Mouse (Mus musculus) forebrain, embryonic 10.5 days (tissue): ENCODE data around the gene Palm3. TPM values are rescaled to one million over a fixed set of nuclear protein-coding genes. Genes with fewer than 3 reads are reported as not detected.

Source experiments
- DNase-seq: peaks from one replicate; pipeline ENCODE4 v3.0.0-alpha.2; 2017; ENCODE audit warnings: low spot score; ENCODE audit errors: extremely low spot score
- H3K27ac ChIP-seq: fragments of 300-500 bp; sonication (generic); 2 replicates; pipeline ENCODE4 v1.5.1; 2016; ENCODE audit warnings: mild to moderate bottlenecking
- H3K27me3 ChIP-seq: fragments of 300-500 bp; sonication (generic); 2 replicates; pipeline ENCODE4 v1.6.1; 2016; ENCODE audit warnings: mild to moderate bottlenecking; ENCODE audit not compliant: poor library complexity, severe bottlenecking
- H3K36me3 ChIP-seq: fragments of 300-500 bp; sonication (generic); replicated peaks from 2 replicates; pipeline ENCODE4 v1.6.1; 2016; ENCODE audit warnings: mild to moderate bottlenecking, moderate library complexity
- H3K4me1 ChIP-seq: fragments of 300-500 bp; sonication (generic); 2 replicates; pipeline ENCODE4 v1.6.1; 2016
- H3K4me3 ChIP-seq: fragments of 300-500 bp; sonication (generic); 2 replicates; pipeline ENCODE4 v1.5.1; 2016; ENCODE audit warnings: mild to moderate bottlenecking, moderate library complexity
- H3K9me3 ChIP-seq: fragments of 300-500 bp; sonication (generic); 2 replicates; pipeline ENCODE4 v1.6.1; 2016; ENCODE audit warnings: mild to moderate bottlenecking, moderate library complexity
- WGBS: fragments of 180-500 bp; shearing (Covaris S2); methylation state at CpG from one replicate; pipeline ENCODE4 v1.1.7; 2016; 5-methylcytosine and 5-hydroxymethylcytosine counted together
- polyA plus RNA-seq: library from polyadenylated mRNA; unstranded; fragments of >200 nt; fragmentation: Nextera tagmentation; extraction: Ambion mirVana; gene quantifications from 2 replicates; pipeline ENCODE4 v1.2.1, GENCODE M21; 2016

The Palm3 gene
- polyA plus RNA-seq, 1 experiment from 2014 or later: 7.8 TPM

DNA sequence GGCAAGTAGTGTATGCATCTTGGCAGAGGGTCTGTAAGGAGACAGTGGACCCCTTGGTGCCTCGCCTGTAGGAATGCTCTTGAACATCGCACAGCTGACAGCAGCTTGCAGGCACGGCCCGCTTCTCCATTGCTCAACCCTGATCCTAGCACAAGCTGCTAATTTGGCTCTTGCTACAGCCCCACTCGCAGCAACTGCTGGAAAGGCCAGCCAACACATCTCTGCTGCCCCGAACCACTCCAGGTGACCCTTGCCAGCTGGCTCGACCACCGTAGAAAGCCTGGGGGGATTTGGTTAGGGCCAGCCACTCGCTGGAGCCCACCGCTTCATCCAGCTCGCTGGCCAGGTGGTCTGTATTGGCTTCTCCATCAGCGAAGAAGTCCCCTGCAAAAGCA is 21.7 kb downstream of the Palm3 start:
- Histone ChIP-seq H3K4me1 (peaks cover 30% of the 10 kb centered on the region), H3K36me3 (no peaks in the 10 kb centered on the region), H3K9me3 (peaks cover 3% of the 10 kb centered on the region; the same call in 1 of the 2 replicates), H3K27me3 (peaks cover 89% of the 10 kb centered on the region), H3K4me3 (peak overlapping the region; percentile 50), H3K27ac (no peak overlapping the region)
- 40% methylated on average over 12 of the region's 12 CpGs for WGBS
- no peak for DNase-seq

DNA sequence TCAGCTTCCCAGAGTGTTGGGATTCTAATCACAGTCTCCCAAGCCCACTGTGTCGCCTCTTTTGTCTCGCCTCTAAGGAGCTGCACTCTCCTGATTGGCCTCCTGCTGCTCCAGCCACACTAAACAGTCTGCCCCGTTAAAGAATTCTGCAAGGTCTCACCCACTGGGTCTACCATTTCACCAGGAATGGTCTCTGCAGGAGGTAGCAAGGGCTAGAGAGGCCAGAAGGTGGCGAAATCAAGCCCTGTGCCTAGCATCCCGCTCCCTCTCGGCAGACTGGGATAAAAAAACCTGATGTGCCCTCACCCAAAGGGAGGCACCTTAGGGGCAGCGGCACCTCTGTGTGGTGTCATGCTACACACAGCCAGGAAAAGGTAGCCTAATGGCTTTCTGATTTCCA is 22.8 kb downstream of the Palm3 start:
- Histone ChIP-seq H3K9me3 (peaks cover 3% of the 10 kb centered on the region; the same call in 1 of the 2 replicates), H3K4me3 (peak overlapping the region; percentile 32; the same call in 1 of the 2 replicates), H3K27me3 (peaks cover 88% of the 10 kb centered on the region), H3K36me3 (no peaks in the 10 kb centered on the region), H3K27ac (no peak overlapping the region), H3K4me1 (peaks cover 29% of the 10 kb centered on the region)
- no peak for DNase-seq
- WGBS: 4% methylated on average over 7 of the region's 7 CpGs

DNA sequence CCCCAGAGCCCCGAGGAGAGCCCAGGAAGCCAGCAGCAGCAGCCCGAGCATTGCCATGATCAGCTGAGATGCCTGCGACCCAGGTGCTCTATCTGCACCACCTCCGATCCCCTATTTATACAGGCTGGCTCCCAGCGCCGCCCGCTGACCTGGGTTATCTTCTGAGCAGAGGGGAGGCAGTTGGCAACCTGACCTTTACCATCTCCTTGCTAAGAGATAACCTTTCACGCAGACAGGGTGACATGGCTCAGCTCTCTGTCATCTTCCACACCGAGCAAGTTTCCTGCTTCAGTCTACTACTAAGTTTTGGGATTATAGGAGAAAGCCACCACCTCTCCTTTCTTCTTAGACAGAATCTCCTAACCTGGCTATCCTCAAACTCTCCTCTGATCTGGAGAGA is 23.6 kb downstream of the Palm3 start, which contains the start of gene Rln3:
Gene Rln3, minus strand, starts transcription at position 101 of the 400 bp plus-strand sequence.
- no peaks in the 10 kb centered on the region for H3K36me3 ChIP-seq
- DNase-seq: no peak
- peaks cover 3% of the 10 kb centered on the region; the same call in 1 of the 2 replicates for H3K9me3 ChIP-seq
- peak within 1 kb of the TSS; percentile 32 for H3K4me3 ChIP-seq
- H3K4me1 ChIP-seq: peaks cover 26% of the 10 kb centered on the region
- 7% methylated on average over 9 of the region's 9 CpGs for WGBS
- peaks cover 80% of the 10 kb centered on the region for H3K27me3 ChIP-seq
- H3K27ac ChIP-seq: no peak within 1 kb of the TSS

DNA sequence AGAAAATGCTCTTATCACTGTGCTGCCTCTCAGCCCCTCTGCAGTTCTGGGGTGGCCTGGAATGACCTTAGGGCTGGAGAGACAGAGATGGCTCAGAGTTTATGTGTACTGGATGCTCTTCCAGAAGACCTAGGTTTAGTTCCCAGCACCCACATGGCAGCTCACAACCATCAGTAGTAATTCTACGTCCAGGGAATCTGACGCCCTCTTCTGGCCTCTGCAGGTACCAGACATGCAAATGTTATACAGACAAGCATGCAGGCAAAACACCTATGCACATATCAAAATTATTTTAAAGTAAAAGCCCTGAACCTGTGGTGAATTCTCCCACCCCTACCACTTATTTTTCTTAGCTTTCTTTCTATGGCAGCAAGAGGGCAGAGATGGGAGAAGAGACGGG is 25.2 kb downstream of the Palm3 start:
- WGBS: 84% methylated on average over 3 of the region's 3 CpGs
- Histone ChIP-seq H3K9me3 (peaks cover 3% of the 10 kb centered on the region; the same call in 1 of the 2 replicates), H3K4me3 (no peak overlapping the region), H3K36me3 (no peaks in the 10 kb centered on the region), H3K27me3 (peaks cover 64% of the 10 kb centered on the region), H3K27ac (no peak overlapping the region), H3K4me1 (peaks cover 26% of the 10 kb centered on the region)
- no peak for DNase-seq

DNA sequence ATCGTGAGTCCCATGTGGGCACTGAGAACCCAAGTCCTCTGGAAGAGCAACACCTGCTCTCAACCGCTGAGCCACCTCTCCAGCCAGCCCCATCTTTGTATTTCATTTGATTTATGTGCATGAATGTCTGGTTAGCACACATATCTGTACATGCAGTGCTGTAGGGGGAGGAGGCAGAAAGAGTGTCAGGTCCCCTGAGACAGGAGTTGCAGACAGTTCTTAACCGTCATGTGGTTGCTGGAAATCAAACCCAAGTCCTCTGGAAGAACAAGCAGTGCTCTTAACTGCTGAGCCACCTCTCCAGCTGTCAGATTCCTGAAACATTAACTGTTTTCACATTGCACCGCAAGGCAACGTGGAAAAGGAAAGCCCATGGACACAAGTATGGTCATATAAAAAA is 26.9 kb downstream of the Palm3 start:
- Histone ChIP-seq H3K27me3 (peaks cover 47% of the 10 kb centered on the region), H3K9me3 (peaks cover 3% of the 10 kb centered on the region; the same call in 1 of the 2 replicates), H3K4me3 (no peak overlapping the region), H3K27ac (no peak overlapping the region), H3K4me1 (peaks cover 11% of the 10 kb centered on the region), H3K36me3 (no peaks in the 10 kb centered on the region)
- 82% methylated on average over 5 of the region's 5 CpGs for WGBS
- no peak for DNase-seq

DNA sequence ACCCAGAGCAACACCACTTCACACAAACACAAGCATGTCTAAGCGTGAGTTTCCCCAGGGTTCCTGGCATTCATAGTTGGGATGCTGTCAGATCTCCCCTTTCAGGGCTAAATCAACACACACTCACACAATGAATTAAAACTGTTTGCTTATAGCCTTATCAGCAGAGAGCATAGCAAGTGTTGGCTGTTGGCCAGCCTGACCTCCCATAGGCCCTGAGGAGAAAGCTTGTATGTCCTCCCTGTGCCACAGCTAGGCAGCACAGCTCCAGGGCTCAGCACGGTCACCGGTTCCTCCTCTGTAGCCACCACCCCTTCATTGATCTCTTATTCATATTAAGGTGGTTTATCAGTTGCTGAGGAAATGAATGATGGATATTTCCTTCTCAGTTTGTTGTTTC is 31.5 kb downstream of the Palm3 start:
- 91% methylated on average over 3 of the region's 3 CpGs for WGBS
- Histone ChIP-seq H3K4me1 (no peaks in the 10 kb centered on the region), H3K9me3 (peaks cover 7% of the 10 kb centered on the region; the same call in 1 of the 2 replicates), H3K36me3 (no peaks in the 10 kb centered on the region), H3K27me3 (0 out of 2 replicates have a peak, but pooled peaks cover 11% of the 10 kb centered on the region), H3K4me3 (no peak overlapping the region), H3K27ac (no peak overlapping the region)
- no peak for DNase-seq

DNA sequence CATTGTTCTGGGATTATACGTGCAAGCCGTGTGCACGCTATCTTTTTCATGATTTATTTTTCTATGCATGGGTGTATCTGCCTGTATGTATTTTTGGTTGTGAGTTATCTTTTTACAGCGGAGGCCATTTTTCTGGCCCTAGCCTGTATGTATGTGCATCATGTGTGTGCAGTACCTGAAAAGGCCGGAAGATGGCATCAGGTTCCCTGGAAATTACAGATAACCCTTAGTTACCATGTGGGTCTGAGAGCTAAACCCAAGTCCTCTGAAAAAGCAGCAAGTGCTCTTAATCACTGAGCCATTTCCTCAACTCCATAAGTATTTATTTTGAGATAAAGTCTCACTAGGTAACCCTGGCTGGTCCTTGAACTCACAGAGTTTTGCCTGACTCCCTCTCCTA is 32.0 kb downstream of the Palm3 start:
- Histone ChIP-seq H3K9me3 (peaks cover 7% of the 10 kb centered on the region; the same call in 1 of the 2 replicates), H3K4me3 (no peak overlapping the region), H3K4me1 (no peaks in the 10 kb centered on the region), H3K36me3 (no peaks in the 10 kb centered on the region), H3K27me3 (0 out of 2 replicates have a peak, but pooled peaks cover 7% of the 10 kb centered on the region), H3K27ac (no peak overlapping the region)
- no peak for DNase-seq
- WGBS: 94% methylated on average over 5 of the region's 5 CpGs

DNA sequence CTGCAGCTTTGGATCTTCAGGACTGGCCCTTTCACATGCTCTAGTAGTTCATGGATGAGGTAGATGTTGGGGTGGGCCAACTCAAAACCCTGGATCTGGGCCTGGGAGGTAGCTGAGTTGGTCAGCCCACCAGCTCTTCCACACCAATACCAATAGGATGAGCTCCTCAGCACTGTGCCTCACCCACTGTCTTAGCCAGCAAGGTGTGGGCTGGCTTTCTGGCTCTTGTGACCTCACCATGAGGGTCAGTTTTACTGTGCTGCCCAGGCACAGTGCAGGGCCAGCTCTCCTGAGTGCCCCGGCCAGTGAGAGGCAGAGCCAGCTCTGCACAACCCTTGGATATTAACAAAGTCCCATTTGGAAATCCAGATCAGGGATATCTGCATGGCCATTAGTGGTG is 36.6 kb downstream of the Palm3 start:
- Histone ChIP-seq H3K27ac (no peak overlapping the region), H3K4me1 (no peaks in the 10 kb centered on the region), H3K9me3 (peaks cover 7% of the 10 kb centered on the region; the same call in 1 of the 2 replicates), H3K36me3 (no peaks in the 10 kb centered on the region), H3K27me3 (no peaks in the 10 kb centered on the region), H3K4me3 (no peak overlapping the region)
- WGBS: 86% methylated on average over 1 of the region's 1 CpGs
- DNase-seq: no peak

DNA sequence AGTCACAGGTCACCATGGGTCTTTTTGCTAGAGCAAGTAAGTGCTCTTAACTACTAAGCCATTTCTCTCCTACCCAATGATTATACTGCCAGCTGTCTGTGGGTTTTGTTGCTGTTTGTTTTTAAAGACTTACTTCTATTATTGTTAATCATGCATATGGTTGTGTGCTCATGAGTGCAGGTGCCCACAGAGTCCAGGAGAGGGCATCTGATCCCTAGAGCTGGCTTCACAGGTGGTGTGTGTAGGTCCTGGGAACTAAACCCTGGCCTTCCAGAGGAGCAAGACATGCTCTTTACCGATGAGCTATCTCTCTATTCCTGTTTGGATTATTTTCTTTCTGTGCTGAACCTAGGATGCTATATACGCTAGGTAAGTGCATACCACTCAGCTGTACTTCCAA is 38.0 kb downstream of the Palm3 start:
- H3K4me3 ChIP-seq: no peak overlapping the region
- no peaks in the 10 kb centered on the region for H3K4me1 ChIP-seq
- H3K9me3 ChIP-seq: peaks cover 7% of the 10 kb centered on the region; the same call in 1 of the 2 replicates
- H3K27me3 ChIP-seq: no peaks in the 10 kb centered on the region
- DNase-seq: no peak
- 95% methylated on average over 2 of the region's 2 CpGs for WGBS
- H3K27ac ChIP-seq: no peak overlapping the region
- no peaks in the 10 kb centered on the region for H3K36me3 ChIP-seq

DNA sequence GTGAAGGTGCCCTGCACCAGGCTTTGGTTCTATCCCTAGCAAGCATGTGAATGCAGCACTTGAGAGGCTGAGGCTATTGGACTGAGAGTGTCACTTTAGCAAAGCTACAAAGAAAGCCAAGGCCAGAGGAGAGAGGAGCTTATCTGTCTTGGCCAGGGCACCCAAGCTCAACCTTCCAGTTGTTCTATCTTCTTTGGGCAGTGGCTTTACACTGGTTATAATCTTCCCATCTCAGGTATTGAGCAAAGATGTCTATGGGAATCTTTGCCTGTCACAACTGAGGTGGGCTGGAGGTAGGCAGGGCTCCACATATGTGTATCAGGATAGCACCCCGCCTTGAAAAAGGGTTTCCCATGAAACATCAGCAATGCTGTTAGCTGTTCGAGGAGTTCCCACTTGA is 39.0 kb downstream of the Palm3 start:
- H3K4me3 ChIP-seq: no peak overlapping the region
- DNase-seq: no peak
- no peaks in the 10 kb centered on the region for H3K36me3 ChIP-seq
- WGBS: 89% methylated on average over 2 of the region's 2 CpGs
- H3K27ac ChIP-seq: no peak overlapping the region
- peaks cover 6% of the 10 kb centered on the region; the same call in 1 of the 2 replicates for H3K9me3 ChIP-seq
- H3K4me1 ChIP-seq: no peaks in the 10 kb centered on the region
- no peaks in the 10 kb centered on the region for H3K27me3 ChIP-seq

DNA sequence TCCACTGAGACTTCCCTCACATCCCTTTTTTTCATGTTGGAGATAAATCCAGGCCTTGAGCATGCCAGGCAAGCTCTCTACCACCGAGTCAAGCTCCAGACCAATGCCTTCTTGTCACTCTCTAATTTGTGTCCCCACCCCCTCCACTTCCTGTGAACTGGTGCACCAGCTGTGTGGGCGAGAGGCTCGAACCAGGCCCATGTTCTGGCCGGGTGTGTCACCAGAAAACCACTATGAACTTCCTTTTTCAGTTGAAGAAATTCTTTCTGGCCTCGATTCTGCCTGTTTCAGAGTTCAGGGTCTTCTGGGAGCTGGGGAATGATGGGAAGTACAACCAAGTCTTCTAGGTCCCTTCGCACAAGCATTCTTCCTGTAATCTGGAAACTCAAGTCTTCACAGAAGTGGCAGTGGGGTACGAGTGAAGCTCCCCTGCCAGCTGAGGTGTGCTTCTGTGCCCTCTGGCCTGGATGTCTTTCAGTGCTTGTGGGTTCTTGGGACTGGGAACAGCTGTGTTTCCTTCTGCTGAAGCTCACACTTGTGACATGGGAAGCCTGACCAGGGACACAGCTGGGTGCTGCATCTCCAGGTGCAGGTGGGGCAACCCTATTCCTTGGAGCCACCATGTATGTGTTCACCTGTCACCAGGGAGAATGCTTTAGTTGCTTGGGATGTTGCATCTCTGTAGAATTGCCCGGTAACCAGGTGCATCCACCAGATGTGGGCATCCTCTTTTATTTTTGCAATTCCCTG is 42.8 kb downstream of the Palm3 start:
- Histone ChIP-seq H3K27me3 (no peaks in the 10 kb centered on the region), H3K36me3 (no peaks in the 10 kb centered on the region), H3K27ac (no peak overlapping the region), H3K4me1 (peaks cover 27% of the 10 kb centered on the region), H3K9me3 (no peaks in the 10 kb centered on the region), H3K4me3 (no peak overlapping the region)
- no peak for DNase-seq
- WGBS: 79% methylated on average over 8 of the region's 8 CpGs

DNA sequence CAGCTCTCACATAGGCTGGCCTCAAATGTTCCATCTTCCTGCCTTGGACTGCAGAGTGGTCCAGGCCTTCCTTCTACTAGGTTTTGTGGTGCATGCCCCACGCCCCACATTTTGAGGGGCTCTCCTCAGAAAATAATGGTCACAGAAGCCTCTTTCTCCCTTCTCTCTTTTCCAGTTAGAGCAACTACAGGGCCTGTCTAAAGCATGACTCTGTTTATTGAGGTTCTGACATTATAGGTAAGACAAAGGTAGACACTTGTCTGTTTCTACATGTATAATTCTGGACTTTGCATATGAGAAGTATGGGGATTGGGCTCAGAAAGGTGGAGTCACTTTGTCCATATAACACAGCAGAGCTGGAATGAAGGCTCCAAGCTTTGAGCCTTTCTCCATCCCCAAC is 43.8 kb downstream of the Palm3 start, which contains the start of gene Gm10643:
Gene Gm10643, minus strand, starts transcription at position 101 of the 400 bp plus-strand sequence.
- Histone ChIP-seq H3K36me3 (no peaks in the 10 kb centered on the region), H3K27me3 (no peaks in the 10 kb centered on the region), H3K4me1 (peaks cover 37% of the 10 kb centered on the region), H3K9me3 (no peaks in the 10 kb centered on the region), H3K27ac (peak within 1 kb of the TSS; percentile 98), H3K4me3 (peak within 1 kb of the TSS; percentile 91)
- 92% methylated on average over 1 of the region's 1 CpGs for WGBS
- no peak for DNase-seq

DNA sequence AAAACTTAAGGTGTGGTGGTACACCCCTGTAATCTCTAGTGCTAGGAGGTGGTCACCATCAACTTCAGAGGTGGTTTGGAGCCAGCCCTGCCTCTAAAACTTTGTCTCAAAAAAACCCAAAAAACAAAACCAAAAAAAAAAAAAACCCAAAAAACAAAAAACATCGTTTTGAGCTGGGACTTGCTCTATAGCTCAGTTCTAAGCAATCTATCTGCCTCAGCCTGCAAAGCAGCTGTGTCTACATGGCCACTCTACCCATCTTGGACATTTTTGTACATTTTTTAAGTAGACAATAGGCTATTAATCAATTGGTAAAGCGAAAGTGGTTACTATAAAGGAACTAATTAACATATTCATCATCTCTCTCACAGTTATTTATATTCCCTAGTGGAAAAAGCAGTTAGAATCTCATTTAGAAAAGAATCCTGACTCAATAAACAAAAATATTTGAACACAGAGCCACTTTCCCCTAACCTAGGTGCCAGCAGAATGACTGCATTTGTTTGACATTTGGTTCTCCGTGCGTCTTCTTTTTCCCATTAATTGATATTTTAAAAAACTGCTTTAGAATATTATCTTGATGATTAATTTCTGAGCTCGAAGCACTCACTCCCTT is 44.3 kb downstream of the Palm3 start:
- Histone ChIP-seq H3K9me3 (no peaks in the 10 kb centered on the region), H3K27me3 (no peaks in the 10 kb centered on the region), H3K36me3 (no peaks in the 10 kb centered on the region), H3K4me1 (peaks cover 40% of the 10 kb centered on the region), H3K27ac (peak overlapping the region; percentile 98), H3K4me3 (peak overlapping the region; percentile 91)
- no peak for DNase-seq
- WGBS: 42% methylated on average over 5 of the region's 5 CpGs
